Mouse (Mus musculus) gastrocnemius, adult 18-20 months (tissue): Measurements from ENCODE around the gene Pcbp1. TPM values are rescaled to one million over a fixed set of nuclear protein-coding genes. Genes with fewer than 3 reads are reported as not detected.
"Not testable (repeated sequence)": the region's sequence is repeated elsewhere in the genome, so short reads cannot be mapped to it uniquely, and the experiment has no call there.

Source experiments
- DNase-seq: peaks from one replicate; pipeline ENCODE4 v3.0.0; 2021; ENCODE audit warnings: low spot score
- long read RNA-seq, 2 experiments: library from polyadenylated mRNA; stranded (forward); transcript quantifications; one replicate each; pipeline ENCODE4 v2.0.0; 2021
- total RNA-seq, 2 experiments: library from RNA; stranded (reverse); gene quantifications; 2 replicates each; pipeline ENCODE4 v1.2.3; 2021

The Pcbp1 gene
- 100 to 1,000 TPM; 114 to 128 TPM for total RNA-seq
- long read RNA-seq, experiment 1, transcript Pcbp1-201 (1 exons, 1,830 nt) = major isoform, 153 of 156 reads
- long read RNA-seq, experiment 1, partial matches to known transcripts = 0 of 156 reads
- long read RNA-seq, experiment 1, other reads (novel, unspliced or antisense) = 3 of 156 reads
- long read RNA-seq, experiment 2, transcript Pcbp1-201 (1 exons, 1,830 nt) = major isoform, 161 of 162 reads
- long read RNA-seq, experiment 2, partial matches to known transcripts = 0 of 162 reads
- long read RNA-seq, experiment 2, other reads (novel, unspliced or antisense) = 1 of 162 reads

DNA sequence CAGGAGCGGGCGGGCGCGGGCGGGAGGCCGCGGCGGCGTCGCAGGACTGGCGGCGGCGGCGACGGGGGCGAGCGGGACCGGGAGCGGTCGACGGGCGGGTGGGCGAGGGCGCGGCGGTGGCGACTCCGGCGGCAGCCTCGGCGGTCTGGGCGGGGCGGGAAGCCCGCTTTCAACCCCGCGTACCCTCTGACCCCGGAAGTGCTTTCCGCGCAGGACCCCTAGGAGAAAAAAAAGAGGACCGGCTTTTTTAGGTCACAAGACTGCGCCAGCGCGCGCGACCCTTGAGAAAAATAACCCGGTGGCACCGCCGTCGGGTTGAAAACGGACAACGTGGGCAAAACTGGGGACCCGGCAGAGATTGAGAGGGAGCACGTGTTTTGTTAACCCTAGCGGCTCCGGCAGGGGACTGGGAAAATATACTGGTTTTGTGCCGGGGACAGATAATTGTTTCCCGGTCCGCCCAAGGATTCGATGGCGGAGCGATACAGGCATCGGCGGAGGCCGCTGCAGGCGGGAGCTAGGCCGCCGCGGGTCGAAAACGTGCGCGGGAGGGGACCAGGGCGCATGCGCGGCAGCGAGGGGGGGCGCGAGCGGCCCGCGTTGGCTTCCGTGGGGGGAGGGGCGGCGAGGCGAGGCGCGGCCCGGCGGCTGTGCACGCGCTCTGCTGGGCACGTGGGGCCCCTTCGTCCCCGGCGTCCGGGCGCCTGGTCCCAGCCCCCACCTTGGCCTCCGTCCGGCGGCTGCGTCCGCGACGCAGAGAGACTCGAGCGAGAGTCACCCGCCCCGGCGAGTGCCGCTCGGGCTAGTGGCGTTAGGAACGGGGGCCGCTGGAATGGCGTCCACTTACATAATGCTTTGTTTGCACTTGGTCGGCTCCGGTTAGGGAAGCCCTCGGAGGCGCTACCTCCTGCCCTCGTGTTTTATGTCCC is at the start of gene Pcbp1:
TSS of gene Pcbp1 (minus strand) at position 290 of the 929 bp plus-strand sequence.
- peak; percentile 95 for DNase-seq

DNA sequence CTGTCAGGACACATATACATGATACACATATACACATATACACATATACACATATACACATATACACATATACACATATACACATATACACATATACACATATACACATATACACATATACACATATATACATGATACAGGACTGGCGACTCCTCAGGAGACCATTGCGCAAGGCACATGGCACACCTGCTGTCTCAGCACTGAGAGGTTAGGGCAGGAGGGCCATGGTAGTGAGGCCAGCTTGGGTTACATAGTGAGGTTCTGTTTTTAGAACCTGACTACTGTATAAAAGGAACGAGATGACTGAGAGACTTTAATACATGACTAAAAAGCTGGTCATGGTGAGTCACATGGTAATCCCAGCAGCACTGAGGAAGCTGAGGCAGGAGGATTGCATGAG is 48.4 kb upstream of the Pcbp1 start:
- peak; percentile 64 for DNase-seq

DNA sequence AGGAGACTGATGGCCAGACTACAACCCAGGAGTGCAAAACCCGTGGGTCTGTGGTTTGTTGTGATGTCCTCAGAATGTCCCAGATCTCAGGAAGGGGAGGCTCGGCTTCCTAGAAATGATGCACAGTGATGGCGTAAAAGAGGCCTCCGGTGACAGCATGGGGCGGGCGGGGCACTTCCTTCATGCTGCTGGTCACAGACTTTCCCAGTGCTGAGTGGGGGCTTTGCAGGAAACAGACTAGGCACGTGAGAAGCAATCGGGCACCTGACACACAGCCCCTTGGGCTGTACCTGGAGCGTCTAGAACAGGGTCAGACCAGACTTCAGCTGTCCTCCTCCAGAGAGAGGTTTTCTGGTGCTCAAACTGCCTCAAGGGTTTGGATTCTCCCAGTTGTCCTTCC is 44.7 kb upstream of the Pcbp1 start:
- DNase-seq = no peak

DNA sequence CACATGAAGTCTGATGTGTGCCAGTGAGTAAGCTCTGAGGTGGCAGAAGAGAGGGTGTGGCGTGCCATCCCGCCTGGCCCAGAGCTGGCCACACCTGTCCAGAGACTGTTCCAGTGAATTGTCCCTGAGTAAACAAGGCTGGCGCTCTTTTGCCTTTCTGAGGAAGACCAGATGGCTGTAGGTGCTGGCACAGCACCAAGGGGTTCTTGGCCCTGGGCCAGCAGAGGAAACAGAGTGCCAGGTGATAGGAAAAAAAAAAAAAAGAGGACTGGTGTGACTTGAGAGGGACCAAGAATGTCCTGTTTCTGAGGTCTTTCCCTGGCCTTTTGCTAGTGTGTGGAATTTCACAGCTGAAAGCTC is 43.3 kb upstream of the Pcbp1 start:
- no peak for DNase-seq

DNA sequence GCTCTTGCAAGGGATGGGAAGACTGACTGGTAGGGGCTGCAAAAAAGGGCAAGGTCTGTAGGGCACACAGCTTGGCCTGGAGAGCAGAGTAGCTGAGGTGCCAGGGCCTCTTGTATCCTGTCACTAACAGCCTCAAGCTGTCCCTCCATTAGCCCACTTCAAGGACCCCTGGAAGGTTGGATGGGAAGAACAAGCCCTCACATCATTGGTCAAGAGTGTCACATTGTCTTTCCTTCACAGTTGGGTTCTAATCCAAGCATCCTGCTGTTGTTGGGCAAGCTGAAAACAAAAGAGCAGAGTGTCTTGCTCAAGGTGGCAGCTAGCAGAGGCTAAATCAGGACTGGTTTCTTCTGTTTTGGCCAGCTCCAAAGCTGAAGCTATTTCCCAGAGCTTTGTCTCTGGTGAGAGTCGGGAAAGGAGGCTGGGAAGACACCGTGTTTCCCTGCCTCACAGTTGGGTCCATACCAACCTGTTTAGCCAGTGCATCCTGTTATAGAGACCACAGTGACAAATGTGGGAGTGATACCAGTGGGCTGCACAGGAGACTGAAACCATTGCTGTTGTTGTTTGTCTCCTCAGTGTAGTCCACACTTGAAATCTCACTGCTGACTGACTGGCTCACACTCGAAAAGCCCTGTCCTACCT is 42.8 kb upstream of the Pcbp1 start:
- no peak for DNase-seq

DNA sequence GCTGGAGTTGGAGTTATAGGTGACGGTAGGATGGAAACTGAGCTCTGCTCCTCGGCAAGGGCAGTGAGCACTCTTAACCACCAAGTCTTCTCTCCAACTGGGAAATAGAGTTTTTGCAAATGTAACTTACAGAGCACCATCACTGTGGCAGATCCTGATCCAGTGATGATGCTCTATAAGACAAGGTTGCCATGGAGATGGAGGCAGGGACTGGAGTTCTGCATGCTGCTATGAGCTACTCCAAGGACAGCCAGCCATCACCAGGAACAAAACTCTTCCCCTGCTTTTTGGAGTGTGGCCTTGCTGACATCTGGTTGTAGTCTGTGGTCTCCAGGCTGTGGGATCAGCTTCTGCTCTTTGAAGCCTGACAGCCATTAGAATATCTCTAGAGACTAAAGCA is 39.7 kb upstream of the Pcbp1 start:
- DNase-seq = no peak

DNA sequence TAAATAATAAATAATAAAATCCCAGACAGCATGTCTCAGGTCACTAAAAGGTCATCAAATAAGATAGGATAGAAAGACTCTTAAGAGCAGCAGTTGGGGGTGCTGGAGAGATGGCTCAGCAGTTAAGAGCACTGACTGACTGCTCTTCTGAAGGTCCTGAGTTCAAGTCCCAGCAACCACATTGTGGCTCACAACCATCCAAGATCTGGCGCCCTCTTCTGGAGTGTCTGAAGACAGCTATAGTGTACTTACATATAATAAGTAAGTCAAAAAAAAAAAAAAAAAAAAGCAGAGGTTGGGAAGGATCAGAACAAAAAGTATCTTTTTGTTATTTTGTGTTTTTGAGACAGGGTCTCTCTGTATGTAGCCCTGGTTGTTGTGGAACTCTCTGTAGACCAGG is 31.1 kb upstream of the Pcbp1 start:
- not testable (repeated sequence) for DNase-seq

DNA sequence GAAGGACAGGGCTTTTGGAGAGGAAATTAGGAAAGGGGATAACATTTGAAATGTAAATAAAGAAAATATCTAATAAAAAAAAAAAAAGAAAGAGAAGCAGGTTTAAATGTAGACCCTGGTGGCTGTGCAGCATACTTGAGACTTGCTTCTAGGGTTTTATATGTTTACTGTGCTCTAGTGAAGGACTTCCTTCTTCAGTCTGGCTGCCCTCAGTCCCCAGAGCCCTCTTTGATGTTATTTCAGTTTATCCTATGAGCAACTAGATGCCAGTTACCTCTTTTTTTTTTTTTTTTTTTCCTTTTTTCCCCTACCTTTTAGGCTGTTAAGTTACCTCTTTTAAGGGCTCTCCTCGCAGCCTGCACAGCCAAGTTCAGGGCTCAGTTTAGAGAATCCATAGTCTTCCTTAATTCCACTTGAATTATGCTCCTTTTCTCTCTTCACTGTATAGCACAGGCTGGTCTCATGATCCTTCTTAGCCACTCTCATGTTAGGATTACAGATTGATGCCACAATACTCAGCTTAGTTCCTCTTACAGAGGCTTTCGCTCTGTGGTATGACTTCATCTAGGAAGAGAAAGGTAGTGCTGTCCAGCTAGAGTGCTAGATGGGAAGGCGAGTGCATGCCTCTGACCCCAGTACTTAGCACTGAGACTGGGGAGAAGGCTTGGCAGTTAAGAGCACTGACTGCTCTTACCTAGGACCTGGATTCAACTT is 30.4 kb upstream of the Pcbp1 start:
- no peak for DNase-seq

DNA sequence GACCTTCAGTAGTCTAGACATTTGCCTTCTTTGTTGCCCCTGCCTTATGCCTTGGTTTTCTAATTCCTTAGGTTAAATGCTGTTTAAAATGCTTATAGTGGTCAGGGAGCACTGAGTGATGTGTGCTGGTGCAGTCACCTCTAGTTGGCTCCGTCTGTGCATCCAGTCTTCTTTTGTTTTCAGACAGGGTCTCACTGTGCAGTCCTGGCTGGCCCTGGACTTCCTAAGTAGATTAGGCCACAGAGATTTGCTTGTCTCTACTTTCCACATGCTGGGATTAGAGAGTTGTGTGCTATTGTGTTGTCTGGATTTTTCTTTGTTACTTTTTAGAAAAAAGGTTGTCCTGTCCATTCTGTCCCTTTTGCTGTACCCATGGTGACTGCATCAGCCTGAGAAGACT is 24.5 kb upstream of the Pcbp1 start:
- DNase-seq = no peak

DNA sequence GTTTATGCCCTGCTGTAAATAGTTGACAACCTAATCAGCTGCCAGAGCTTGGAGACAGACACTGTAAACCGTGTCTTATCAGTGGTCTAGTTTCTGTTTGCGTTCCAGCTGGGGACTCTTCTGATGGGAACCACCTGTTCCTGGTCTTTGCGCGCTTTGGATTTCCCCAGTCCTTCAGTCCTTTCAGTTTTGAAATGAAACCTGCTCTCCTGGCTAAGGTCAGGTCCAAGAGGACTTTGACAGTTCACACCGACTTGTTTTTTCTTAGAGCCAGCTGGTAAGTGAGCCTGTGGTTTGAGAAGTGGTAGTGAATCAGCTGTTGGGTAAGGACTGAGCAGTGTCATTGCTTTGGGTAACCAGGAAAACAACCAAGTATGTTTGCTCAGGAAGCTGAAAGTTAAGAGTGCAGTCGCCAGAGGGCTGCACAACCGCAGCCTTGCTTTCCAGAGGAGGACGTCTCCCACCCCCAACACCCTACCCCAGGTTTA is 21.8 kb upstream of the Pcbp1 start:
- DNase-seq = peak; percentile 28

DNA sequence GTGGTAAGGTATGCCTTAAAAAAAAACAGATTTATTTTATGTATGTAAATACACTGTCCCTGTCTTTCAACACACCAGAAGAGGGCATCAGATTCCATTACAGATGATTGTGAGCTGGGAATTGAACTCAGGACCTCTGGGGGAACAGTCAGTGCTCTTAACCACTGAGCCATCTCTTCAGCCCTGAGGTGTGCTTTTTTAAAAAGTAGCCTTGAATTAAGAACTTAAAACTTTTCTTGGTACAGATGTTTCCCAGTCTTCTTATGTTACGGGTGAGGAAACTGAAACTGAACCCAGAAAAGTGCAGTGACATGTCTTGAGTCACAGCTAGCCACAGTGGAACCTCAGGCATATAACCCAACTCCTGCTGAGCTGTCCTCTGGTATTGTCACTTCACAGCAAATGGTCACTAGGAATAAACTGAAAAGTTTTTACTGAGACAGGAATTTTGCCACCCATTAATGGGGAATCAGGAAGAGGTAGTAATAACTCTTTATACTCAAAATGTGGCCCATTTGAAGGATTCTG is 21.2 kb upstream of the Pcbp1 start:
- DNase-seq = no peak

DNA sequence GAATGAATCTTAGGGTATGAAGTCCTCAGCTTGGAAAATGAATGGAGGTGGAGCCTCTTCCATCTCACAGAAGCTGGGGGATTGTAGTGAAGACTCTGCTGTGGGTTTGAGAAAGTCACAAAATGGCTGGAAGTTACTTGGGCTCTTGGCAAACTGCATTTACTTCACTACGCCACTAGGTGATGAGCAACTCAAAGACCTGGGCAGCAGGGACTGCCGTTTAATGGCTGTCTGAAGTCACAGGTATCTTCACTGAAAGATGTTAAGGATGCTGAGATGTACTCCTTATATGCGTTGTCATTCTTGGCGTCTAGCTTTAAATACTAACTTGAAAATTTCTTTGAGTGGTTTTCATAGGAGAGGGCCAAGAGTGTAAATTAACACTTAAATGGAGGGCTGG is 19.1 kb upstream of the Pcbp1 start:
- DNase-seq = no peak

DNA sequence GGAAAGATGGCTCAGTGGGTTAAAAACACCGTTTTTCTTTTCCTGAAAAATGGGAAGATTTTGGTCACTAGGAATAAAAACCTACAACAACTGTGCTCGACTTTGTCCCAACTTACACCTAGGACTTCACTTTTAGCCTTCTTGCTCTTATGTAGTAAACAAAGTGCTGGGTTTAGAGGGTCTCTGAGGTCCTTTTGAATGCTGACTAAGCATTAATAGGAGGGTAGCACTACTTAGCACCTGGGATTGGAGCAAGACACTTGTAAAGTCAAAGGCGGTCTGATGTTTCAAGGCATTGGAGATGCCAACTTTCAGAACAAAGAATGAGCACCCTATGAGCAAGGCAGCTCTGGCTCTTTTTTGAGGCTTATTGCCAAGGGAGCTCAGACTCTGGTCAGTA is 17.7 kb upstream of the Pcbp1 start:
- DNase-seq = no peak

DNA sequence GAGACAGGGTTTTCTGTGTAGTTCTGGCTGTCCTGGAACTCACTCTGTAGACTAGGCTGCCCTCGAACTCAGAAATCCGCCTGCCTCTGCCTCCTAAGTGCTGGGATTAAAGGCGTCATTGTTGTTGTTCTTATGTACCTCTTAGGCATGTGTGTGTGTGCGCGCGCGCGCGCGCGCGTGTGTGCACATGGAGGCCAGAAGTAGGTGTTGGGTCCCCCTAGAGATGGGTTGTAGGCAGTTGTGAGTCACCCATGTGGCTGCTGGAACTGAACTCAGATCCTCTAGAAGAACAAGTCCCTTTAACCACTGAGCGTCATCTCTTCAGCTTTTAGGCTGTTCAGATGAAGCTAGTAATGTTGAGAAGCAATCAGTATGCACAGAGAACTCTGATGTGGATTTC is 16.9 kb upstream of the Pcbp1 start:
- no peak for DNase-seq

DNA sequence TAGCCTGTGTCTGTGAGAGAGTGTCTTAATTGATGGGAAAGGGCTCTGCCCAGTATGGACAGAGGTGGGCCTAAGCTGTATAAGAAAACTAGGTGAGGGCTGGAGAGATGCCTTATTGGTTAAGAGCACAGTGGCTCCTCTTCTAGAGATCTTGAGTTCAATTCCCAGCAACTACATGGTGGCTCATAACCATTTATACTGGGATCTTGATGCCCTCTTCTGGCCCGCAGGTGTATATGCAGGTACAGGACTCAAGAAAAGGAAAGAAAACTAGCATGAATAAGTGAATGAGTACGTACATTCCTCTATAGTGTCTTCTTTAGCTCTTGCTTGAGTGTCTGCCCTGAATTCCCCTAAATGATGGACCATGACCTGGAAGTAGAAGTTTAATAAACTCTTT is 15.5 kb upstream of the Pcbp1 start:
- no peak for DNase-seq

DNA sequence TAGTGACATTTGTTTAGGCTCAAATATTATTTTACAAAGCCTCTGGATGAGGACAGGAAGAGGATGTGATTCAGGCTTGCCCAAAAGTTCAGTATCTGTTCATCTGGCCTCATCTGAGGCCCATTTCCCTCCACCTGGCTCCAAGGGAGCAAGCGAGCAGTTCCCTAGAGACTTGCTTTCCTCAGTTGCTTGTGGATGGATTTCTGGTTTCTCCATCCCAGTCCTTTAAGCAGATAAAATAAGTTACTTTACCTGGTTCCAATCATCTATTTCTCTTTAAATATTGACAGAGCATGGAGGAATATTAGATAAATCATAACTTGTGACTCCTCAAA is 2.3 kb upstream of the Pcbp1 start:
- no peak for DNase-seq

DNA sequence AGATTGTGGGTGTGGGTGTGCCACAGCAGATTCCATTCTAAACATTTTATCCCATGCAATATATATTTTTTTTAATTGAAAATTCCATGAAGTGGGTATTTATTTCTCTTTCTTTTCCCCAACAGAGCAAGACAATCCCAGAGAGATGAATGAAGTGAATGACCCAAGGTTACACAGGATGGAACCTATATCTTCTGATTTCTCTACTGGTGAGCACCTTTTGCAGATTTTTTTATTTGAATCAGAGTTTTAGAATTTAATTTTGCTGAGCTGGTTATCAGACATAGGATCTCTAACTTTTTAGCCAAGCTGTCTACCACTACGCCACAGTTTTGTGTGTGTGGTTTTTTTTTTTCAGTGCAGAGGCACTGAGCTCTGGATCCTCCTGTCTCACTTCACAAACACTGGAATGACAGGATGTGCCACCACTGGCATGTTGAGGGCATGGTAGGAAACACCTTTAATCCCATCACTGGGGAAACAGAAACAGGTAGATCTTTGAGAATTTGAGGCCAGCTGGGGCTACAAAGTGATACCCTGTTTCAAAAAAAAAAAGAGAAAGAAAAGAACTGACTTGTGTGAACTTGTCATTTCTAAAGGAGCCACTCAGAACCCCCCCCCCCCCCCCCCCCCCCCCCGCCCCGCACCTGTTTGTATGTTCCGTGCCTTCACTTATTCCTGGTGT is 1.8 kb upstream of the Pcbp1 start:
- no peak for DNase-seq

DNA sequence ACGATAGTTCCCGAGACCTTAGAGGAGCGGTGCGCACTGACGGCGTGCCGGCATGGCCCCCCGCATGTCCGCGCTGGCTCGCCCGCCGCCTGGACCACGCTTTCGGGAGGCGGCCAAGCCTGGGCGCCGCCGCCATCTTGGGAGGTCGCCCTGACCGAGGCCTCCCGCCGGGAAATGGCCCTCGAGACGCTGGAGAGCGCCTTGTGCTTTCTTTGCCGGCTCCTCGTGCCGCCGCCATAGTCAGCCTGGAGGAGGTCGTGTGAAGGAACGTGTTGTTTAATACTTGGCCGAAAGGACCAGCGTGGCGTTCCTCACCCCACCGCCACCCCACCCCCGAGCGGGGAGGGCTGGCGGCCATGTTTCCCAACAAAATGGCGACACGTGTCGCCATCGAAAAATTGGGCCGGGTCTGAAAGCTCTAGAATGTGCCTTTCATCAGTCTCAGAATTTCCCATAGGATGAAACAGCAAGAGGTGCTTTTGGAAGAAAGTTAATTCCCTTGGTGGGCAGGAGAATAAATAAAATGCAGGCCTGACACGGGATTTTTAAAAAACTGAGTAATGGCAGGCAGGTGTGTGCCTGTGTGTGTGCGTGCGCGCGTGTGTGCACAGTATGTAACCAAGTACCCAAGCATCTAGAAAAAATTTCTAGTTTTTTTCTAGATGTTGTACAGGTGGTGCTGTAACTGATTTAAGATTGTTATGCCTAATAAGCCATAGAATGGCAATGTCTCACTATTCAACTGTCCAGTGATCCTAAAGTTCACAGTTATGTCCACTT is 1.0 kb upstream of the Pcbp1 start:
- DNase-seq = peak; percentile 80

DNA sequence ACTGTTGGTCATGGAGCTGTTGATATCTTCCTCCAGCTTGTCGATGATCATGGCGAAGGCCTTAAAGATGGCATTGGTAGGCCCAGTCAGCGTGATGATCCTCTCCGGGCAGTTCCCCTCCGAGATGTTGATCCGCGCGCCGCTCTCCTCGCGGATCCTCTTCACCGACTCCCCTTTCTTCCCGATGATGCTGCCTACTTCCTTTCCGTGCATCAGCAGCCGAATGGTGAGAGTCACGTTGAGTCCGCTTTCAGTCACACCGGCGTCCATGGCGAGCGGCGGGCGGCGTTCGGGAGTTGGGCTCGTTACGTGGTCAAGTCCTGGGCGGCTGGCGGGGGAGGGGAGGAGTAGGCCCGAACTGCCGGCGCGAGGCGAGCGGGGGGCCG is 482 bp downstream of the Pcbp1 start:
- DNase-seq = peak; percentile 73
